Mouse (Mus musculus) left cerebral cortex, postnatal 25 days (tissue): Measurements from ENCODE around the gene Barx1. TPM values are rescaled to one million over a fixed set of nuclear protein-coding genes. Genes with fewer than 3 reads are reported as not detected.

Experiments used
- DNase-seq, 2 experiments: peaks; one replicate each; pipeline ENCODE4 v3.0.0; 2022; ENCODE audit warnings: low spot score in 2 of 2, mixed read lengths in 1 of 2
- intact Hi-C: fragments of 180-260 bp; cut with DNase I; formaldehyde crosslinking; loops from one replicate; pipeline ENCODE4 v1.15.1; 2025
- total RNA-seq, 2 experiments: library from RNA; stranded (reverse); gene quantifications; 2 replicates each; pipeline ENCODE4 v1.2.3; 2021

Barx1 gene
- total RNA-seq, 2 experiments from 2014 or later, result not detected

- no peak for DNase-seq
- intact Hi-C loops, result loop anchor here (5.0 to 10.0 kb wide), 3 partner anchors 339 to 546 kb away; no protein-coding TSS in a partner anchor
Observed at GRCm38 (mm10) chr13:48658588-48659253, 4.1 kb upstream of the Barx1 start.

GRCm38 (mm10) chr13:48659254-48660220 lies 3.3 kb upstream of the Barx1 start:
- intact Hi-C loops, result loop anchor here (5.0 to 10.0 kb wide), 3 partner anchors 338 to 545 kb away; no protein-coding TSS in a partner anchor

GRCm38 (mm10) chr13:48660221-48660734 lies 2.5 kb upstream of the Barx1 start:
- no peak for DNase-seq
- intact Hi-C loops, result no loop called here

More at GRCm38 (mm10) chr13:48659254-48660220, 3.3 kb upstream of the Barx1 start:
- DNase-seq, result no peak

GRCm38 (mm10) chr13:48660741-48661140 lies 2.1 kb upstream of the Barx1 start:
- no peak for DNase-seq
- intact Hi-C loops, result no loop called here

GRCm38 (mm10) chr13:48661561-48661960 lies 1.2 kb upstream of the Barx1 start:
- DNase-seq, result no peak
- intact Hi-C loops, result no loop called here

- intact Hi-C loops, result no loop called here
- no peak for DNase-seq
Observed at GRCm38 (mm10) chr13:48663211-48663987, 601 bp downstream of the Barx1 start.

- DNase-seq, result no peak
- intact Hi-C loops, result no loop called here
Observed at GRCm38 (mm10) chr13:48663988-48664339, 1.2 kb downstream of the Barx1 start.

- no peak for DNase-seq
- intact Hi-C loops, result no loop called here
Observed at GRCm38 (mm10) chr13:48664916-48665655, 2.3 kb downstream of the Barx1 start.

- DNase-seq, result no peak
- intact Hi-C loops, result no loop called here
Observed at GRCm38 (mm10) chr13:48665656-48666597, 3.1 kb downstream of the Barx1 start.

GRCm38 (mm10) chr13:48667461-48667860 lies 4.7 kb downstream of the Barx1 start:
- intact Hi-C loops, result no loop called here
- no peak for DNase-seq

- intact Hi-C loops, result no loop called here
- no peak for DNase-seq
Observed at GRCm38 (mm10) chr13:48668091-48668975, 5.5 kb downstream of the Barx1 start.

GRCm38 (mm10) chr13:48668976-48669534 lies 6.3 kb downstream of the Barx1 start:
- no peak for DNase-seq
- intact Hi-C loops, result no loop called here

GRCm38 (mm10) chr13:48672312-48672840 lies 9.6 kb downstream of the Barx1 start:
- DNase-seq, result no peak
- intact Hi-C loops, result no loop called here

GRCm38 (mm10) chr13:48674609-48675008 lies 11.8 kb downstream of the Barx1 start:
- no peak for DNase-seq
- intact Hi-C loops, result no loop called here

GRCm38 (mm10) chr13:48679351-48679750 lies 16.6 kb downstream of the Barx1 start:
- DNase-seq, result no peak
- intact Hi-C loops, result no loop called here

GRCm38 (mm10) chr13:48686666-48687065 lies 23.9 kb downstream of the Barx1 start:
- no peak for DNase-seq
- intact Hi-C loops, result no loop called here
